Mouse (Mus musculus) spleen, adult 12 weeks (tissue): Measurements from ENCODE around the gene Cabp1.

Experiments
- DNase-seq: peaks from one replicate; pipeline ENCODE4 v3.0.0; 2022; ENCODE audit warnings: low spot score

The Cabp1 gene

GRCm38 (mm10) chr5:115193669-115194625, at the start of gene Cabp1:
Cabp1 (minus strand) TSS chr5:115194381.
- DNase-seq = no peak

- DNase-seq = no peak
These were observed 46.0 kb upstream of the Cabp1 start for GRCm38 (mm10) chr5:115240191-115240590.

- DNase-seq = no peak
These were observed 44.6 kb upstream of the Cabp1 start for GRCm38 (mm10) chr5:115238729-115239195.

GRCm38 (mm10) chr5:115237803-115238728, 43.9 kb upstream of the Cabp1 start:
- peak; percentile 82 for DNase-seq

- peak; percentile 80 for DNase-seq
These were observed 41.6 kb upstream of the Cabp1 start, which contains the start of gene Pop5 for GRCm38 (mm10) chr5:115235786-115236263. Pop5 (plus strand) TSS chr5:115235836.

GRCm38 (mm10) chr5:115235323-115235771, 41.2 kb upstream of the Cabp1 start:
- DNase-seq = no peak

GRCm38 (mm10) chr5:115234519-115234918, 40.3 kb upstream of the Cabp1 start:
- no peak for DNase-seq

GRCm38 (mm10) chr5:115233031-115233780, 39.0 kb upstream of the Cabp1 start:
- no peak for DNase-seq

- no peak for DNase-seq
These were observed 38.3 kb upstream of the Cabp1 start for GRCm38 (mm10) chr5:115232516-115232915.

GRCm38 (mm10) chr5:115231552-115232120, 37.5 kb upstream of the Cabp1 start:
- no peak for DNase-seq

GRCm38 (mm10) chr5:115230830-115231551, 36.8 kb upstream of the Cabp1 start:
- DNase-seq = no peak

GRCm38 (mm10) chr5:115222485-115222884, 28.3 kb upstream of the Cabp1 start:
- no peak for DNase-seq

- no peak for DNase-seq
These were observed 26.9 kb upstream of the Cabp1 start for GRCm38 (mm10) chr5:115220931-115221640.

GRCm38 (mm10) chr5:115217998-115218397, 23.8 kb upstream of the Cabp1 start:
- no peak for DNase-seq

- DNase-seq = no peak
These were observed 21.3 kb upstream of the Cabp1 start for GRCm38 (mm10) chr5:115215273-115216185.

- DNase-seq = no peak
These were observed 20.7 kb upstream of the Cabp1 start for GRCm38 (mm10) chr5:115214864-115215263.

- DNase-seq = no peak
These were observed 18.7 kb upstream of the Cabp1 start for GRCm38 (mm10) chr5:115212861-115213260.

- DNase-seq = no peak
These were observed 18.3 kb upstream of the Cabp1 start for GRCm38 (mm10) chr5:115212451-115212850.

GRCm38 (mm10) chr5:115210380-115210779, 16.2 kb upstream of the Cabp1 start:
- DNase-seq = peak; percentile 40
